Mouse (Mus musculus) heart, adult 8-10 months (tissue): ENCODE measurements at regions not wholly inside any gene's neighbourhood (a gene's known extent, or its start where the extent isn't known, plus 50 kb on each side); places are given as distances from the start of the nearest gene placed in this dataset.

Experiments
- DNase-seq: peaks from one replicate; pipeline ENCODE4 v3.0.0; 2022; ENCODE audit warnings: low spot score

DNA sequence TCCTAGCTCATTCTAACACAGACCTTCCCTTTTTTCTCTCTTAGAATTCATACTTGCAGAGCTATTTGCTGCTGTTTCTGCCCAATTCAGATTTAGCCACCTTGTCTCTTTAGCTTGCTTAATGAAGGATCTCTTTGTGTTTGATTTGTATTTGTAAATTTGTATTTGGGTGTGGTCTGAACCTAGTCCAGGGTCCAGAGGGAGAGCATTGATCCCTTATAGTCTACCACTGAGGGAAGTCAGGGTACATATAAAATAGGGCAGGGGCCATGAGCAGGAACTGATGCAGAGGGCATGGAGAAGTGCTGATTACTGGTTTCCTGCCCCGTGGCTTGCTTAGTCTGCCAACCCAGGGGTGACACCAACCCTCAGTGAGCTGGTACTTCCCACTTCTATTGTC, 508.7 kb downstream of the Tm4sf1 start:
- no peak for DNase-seq

- DNase-seq: no peak
Measured at GRCm38 (mm10) chr3:56789155-56789554, 512.6 kb downstream of the Tm4sf1 start.

DNA sequence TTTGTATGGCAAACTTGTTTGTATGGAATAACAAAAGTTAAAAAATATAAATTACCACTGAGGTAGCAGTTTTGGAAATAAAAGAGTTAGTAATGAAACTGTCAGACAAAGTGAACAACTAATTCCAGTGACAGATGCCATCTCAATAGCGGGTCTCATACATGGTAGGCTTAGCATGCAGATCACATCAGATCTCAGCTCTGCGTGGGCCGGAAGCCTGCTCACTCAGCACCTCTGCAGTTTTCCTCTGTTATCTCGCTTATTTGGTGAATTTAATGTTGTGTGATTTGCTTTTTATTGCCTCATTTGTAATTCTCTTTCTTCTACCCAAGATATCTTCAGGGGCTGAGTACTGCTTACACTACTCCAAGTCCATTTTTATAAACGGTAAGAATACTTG, 527.9 kb downstream of the Tm4sf1 start:
- no peak for DNase-seq

DNA sequence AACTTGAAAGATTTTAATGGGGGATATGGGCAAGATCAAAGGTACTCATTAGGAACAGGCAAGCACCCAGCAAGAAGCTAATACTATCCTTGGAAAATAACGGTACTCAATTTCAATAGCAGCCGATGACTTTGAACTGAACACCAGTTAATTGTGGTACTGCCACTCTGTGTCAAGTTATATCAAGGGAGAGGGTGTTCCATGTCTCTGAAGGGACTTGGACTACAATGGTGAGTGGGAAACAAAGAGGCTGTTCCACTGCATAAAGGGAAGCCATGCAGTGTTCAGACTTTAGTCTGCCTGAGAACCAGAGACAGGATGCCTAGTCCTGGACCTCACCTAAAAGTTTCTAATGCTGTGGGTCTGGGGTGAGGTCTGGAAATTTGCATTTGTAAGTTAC, 531.6 kb downstream of the Tm4sf1 start:
- DNase-seq: no peak

- no peak for DNase-seq
Measured at GRCm38 (mm10) chr3:56767133-56767532, 534.7 kb downstream of the Tm4sf1 start.

DNA sequence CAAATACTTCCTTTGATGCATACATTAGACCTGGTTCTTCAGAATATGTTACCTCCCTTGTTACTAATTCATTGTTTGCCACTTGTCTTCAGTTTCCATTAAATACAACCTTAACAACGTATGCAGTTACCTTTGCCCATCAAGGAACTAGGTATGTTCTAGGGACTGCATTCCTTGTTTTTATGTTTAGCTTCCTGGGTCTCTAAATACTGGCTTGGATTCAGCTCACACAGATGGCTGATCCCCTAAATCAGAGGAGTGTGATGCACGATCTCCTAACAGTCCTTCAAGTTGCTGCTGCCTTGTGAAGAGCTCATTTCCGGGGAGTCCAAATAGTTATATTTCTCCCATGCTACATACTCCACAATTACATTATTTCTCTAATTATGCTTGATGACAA, 537.5 kb downstream of the Tm4sf1 start:
- DNase-seq: no peak

- DNase-seq: no peak
Measured at GRCm38 (mm10) chr3:56763896-56764295, 537.9 kb downstream of the Tm4sf1 start.

- DNase-seq: peak; percentile 73
Measured at GRCm38 (mm10) chr3:56753654-56754053, 548.1 kb downstream of the Tm4sf1 start.

GRCm38 (mm10) chr3:56751926-56752325, 549.9 kb downstream of the Tm4sf1 start:
- no peak for DNase-seq

- DNase-seq: no peak
Measured at GRCm38 (mm10) chr3:56740902-56741301, 557.4 kb upstream of the Nbea start.

GRCm38 (mm10) chr3:56739451-56739850, 556.0 kb upstream of the Nbea start:
- DNase-seq: no peak

- no peak for DNase-seq
Measured at GRCm38 (mm10) chr3:56730849-56731248, 547.3 kb upstream of the Nbea start.

- no peak for DNase-seq
Measured at GRCm38 (mm10) chr3:56724991-56725390, 541.5 kb upstream of the Nbea start.

DNA sequence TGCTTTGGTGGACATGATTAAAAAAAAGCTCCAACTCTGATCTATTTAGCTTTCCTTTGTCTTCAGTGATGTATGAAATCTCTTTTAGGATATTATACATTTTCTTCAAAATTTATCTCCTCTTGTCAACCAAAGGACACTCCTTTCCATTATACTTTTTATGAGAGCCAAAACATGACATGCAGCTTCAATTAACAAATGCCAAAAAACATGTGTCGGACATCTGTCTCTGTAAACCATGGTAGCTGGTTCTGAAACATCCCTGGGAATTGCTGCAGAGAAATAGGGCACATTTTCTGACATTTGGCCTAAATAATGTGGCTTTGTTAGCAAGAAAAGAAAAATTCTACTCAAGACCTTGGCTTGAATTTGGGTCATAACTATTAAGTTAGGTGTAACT, 524.8 kb upstream of the Nbea start:
- DNase-seq: no peak

DNA sequence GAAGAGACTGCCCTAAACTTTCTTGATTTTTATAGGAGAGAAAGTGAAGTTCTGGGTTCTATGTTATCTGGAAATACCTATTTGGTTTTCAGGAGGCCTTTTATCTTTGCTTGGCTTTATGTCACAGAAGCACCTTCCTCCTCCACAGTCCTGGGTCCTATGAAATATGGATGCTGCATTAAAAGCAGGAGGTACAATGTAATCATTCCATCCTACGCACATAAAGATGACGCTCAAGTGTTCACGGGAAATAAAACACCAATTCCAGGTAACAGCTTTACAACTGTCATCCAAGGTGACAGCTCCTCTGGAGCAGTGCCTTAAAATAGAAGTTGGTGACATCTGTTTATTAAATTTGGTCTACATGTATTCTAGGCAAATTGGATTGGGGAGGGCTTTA, 523.8 kb upstream of the Nbea start:
- no peak for DNase-seq

DNA sequence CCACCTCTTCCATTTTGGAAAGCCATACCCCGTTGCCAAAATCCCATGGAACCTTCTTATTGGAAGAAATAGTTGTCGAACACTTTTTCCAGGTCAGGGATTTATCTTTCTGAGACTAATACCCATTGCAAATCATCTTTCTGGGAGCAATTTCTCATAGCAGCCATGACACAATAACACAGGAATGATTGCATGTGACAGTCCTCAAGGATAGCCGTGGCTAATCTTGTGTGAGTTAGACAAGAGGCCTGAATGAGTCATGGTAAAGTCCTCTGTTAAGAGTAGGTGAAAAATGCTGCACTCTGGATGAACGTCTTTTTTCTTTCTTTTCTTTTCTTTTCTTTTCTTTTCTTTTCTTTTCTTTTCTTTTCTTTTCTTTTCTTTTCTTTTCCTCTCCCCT, 522.5 kb upstream of the Nbea start:
- DNase-seq: no peak

DNA sequence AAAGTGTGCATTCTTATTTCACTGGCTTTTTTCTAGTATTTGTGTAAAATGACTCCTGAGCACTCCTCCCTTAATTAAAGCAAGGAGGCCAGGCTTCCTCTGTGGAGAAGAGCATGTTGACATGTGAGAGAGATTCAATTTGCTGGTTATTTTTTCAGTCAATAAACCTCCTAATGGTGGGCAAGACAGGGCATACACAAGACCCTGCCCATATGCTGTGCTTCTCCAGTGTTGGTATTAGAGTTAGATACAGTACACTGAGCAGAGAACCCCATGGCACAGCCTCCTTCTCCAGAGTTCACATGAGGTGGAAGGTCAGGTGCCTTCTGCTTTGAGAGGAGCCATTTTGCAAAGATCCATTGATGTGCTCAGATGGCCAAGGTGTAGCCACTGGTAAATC, 515.4 kb upstream of the Nbea start:
- no peak for DNase-seq

GRCm38 (mm10) chr3:56698248-56698647, 514.7 kb upstream of the Nbea start:
- DNase-seq: no peak

DNA sequence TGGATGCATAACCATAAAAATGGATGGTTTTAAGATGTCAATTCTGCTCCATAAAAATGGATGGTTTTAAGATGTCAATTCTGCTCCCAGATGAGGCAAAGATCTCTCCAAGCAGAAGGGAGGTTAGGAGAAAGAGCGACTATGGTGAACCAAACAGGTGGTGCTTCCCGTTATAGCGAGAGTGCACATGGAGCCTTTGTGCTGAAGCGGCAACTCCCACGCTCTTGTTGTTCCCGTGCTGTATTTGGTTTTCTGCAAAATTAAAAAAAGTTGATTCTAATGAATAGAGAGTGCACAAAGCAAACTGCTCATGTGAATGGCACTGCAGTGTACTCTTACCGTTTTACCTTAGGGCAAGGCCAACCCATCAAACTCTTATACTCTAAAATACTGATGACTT, 497.5 kb upstream of the Nbea start:
- no peak for DNase-seq

GRCm38 (mm10) chr3:56668829-56669228, 485.3 kb upstream of the Nbea start:
- DNase-seq: no peak

DNA sequence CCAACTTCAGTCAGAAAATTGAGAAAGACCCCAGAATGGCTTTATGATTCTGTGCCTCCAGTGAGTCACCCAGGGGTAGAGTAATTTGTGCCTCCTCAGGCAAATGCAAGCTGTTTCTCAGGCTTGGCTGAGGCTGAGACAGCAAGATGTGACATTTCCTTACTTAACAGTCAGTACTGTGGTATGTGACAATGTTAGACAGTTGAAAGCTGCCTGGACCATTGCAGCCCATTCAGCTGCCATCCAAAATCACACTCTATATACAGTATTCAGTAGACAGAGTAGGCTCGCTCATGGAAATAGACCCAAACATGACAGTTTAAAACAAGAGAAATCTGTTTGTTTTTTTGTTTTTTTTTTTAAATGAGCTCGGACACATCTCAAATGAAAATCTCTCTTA, 477.1 kb upstream of the Nbea start:
- DNase-seq: no peak

- peak; percentile 9 for DNase-seq
Measured at GRCm38 (mm10) chr3:56647313-56647712, 463.8 kb upstream of the Nbea start.
